Mouse (Mus musculus) intestine, embryonic 16.5 days (tissue): ENCODE measurements around the gene Prmt1. TPM values are rescaled to one million over a fixed set of nuclear protein-coding genes. Genes with fewer than 3 reads are reported as not detected.

Experiments
- microRNA-seq: library from miRNA; unstranded; fragments of <30 nt; microRNA quantifications from one replicate; pipeline ENCODE4, GENCODE M21; 2016
- polyA plus RNA-seq: library from polyadenylated mRNA; unstranded; fragments of >200 nt; fragmentation: Nextera tagmentation; extraction: Ambion mirVana; gene quantifications from 2 replicates; pipeline ENCODE4 v1.2.1, GENCODE M21; 2015

Prmt1 gene
- polyA plus RNA-seq, 1 experiment from 2014 or later, result 439 TPM

Small RNAs within 50 kb of the gene (microRNA-seq; reads per million reads assigned to microRNA genes)
- gene Mir7054, result not detected

Other genes starting within 250 kb of the Prmt1 start
- 47.3 and 48.5 TPM in 2 replicates for gene Vrk3, start 238.2 kb downstream of the Prmt1 start, polyA plus RNA-seq
- 1.8 and 2.0 TPM in 2 replicates for gene Zfp473, start 235.5 kb downstream of the Prmt1 start, polyA plus RNA-seq
- 78.7 and 87.8 TPM in 2 replicates for gene Nup62, start 170.5 kb downstream of the Prmt1 start, polyA plus RNA-seq
- gene Il4i1, start 170.2 kb downstream of the Prmt1 start, polyA plus RNA-seq, result 1.5 and 1.8 TPM in 2 replicates
- gene Atf5, start 169.9 kb downstream of the Prmt1 start, polyA plus RNA-seq, result 4.9 and 5.5 TPM in 2 replicates
- 105 and 107 TPM in 2 replicates for gene Akt1s1, start 137.6 kb downstream of the Prmt1 start, polyA plus RNA-seq
- gene Tbc1d17, start 137.5 kb downstream of the Prmt1 start, polyA plus RNA-seq, result 73.6 and 77.9 TPM in 2 replicates
- 26.6 and 30.6 TPM in 2 replicates for gene Pnkp, start 129.4 kb downstream of the Prmt1 start, polyA plus RNA-seq
- 71.8 and 159 TPM in 2 replicates for gene Ptov1, start 116.8 kb downstream of the Prmt1 start, polyA plus RNA-seq
- gene Med25, start 93.9 kb downstream of the Prmt1 start, polyA plus RNA-seq, result 86.6 and 98.5 TPM in 2 replicates
- gene Fuz, start 90.5 kb downstream of the Prmt1 start, polyA plus RNA-seq, result 18.2 and 19.4 TPM in 2 replicates
- gene Ap2a1, start 57.1 kb downstream of the Prmt1 start, polyA plus RNA-seq, result 56.8 and 61.2 TPM in 2 replicates
- gene Tsks, start 43.4 kb downstream of the Prmt1 start, polyA plus RNA-seq, result 0.28 TPM in 1 of 2 replicates, not detected in the other
- gene Cpt1c, start 11.7 kb downstream of the Prmt1 start, polyA plus RNA-seq, result 14.0 and 14.2 TPM in 2 replicates
- gene Irf3, start 11.1 kb upstream of the Prmt1 start, polyA plus RNA-seq, result 96.1 and 115 TPM in 2 replicates
- 33.0 and 36.9 TPM in 2 replicates for gene Bcl2l12, start 12.1 kb upstream of the Prmt1 start, polyA plus RNA-seq
- gene Scaf1, start 29.8 kb upstream of the Prmt1 start, polyA plus RNA-seq, result 20.1 and 23.2 TPM in 2 replicates
- gene Rras, start 31.4 kb upstream of the Prmt1 start, polyA plus RNA-seq, result 61.4 and 62.6 TPM in 2 replicates
- 6.3 and 6.4 TPM in 2 replicates for gene Prr12, start 66.3 kb upstream of the Prmt1 start, polyA plus RNA-seq
- 54.0 and 56.0 TPM in 2 replicates for gene Nosip, start 75.9 kb upstream of the Prmt1 start, polyA plus RNA-seq
- gene Prrg2, start 76.1 kb upstream of the Prmt1 start, polyA plus RNA-seq, result 38.3 and 40.4 TPM in 2 replicates
- gene Rcn3, start 105.7 kb upstream of the Prmt1 start, polyA plus RNA-seq, result 237 and 260 TPM in 2 replicates
- 334 and 458 TPM in 2 replicates for gene Fcgrt, start 117.3 kb upstream of the Prmt1 start, polyA plus RNA-seq
- 1,613 and 1,701 TPM in 2 replicates for gene Rps11, start 137.9 kb upstream of the Prmt1 start, polyA plus RNA-seq
- 1,233 and 1,311 TPM in 2 replicates for gene Rpl13a, start 142.2 kb upstream of the Prmt1 start, polyA plus RNA-seq
- 0.20 TPM in 1 of 2 replicates, not detected in the other for gene Gm45713, start 149.7 kb upstream of the Prmt1 start, polyA plus RNA-seq
- gene Flt3l, start 149.9 kb upstream of the Prmt1 start, polyA plus RNA-seq, result 2.2 and 2.5 TPM in 2 replicates
- 90.9 and 96.5 TPM in 2 replicates for gene Pih1d1, start 167.7 kb upstream of the Prmt1 start, polyA plus RNA-seq
- gene Aldh16a1, start 168.0 kb upstream of the Prmt1 start, polyA plus RNA-seq, result 106 and 110 TPM in 2 replicates
- 0.13 TPM in 1 of 2 replicates, not detected in the other for gene Slc17a7, start 177.4 kb upstream of the Prmt1 start, polyA plus RNA-seq
- gene Gfy, start 193.0 kb upstream of the Prmt1 start, polyA plus RNA-seq, result not detected in 2 replicates
- gene Pth2, start 194.4 kb upstream of the Prmt1 start, polyA plus RNA-seq, result not detected in 2 replicates
- 0.44 and 0.62 TPM in 2 replicates for gene Ccdc155, start 218.3 kb upstream of the Prmt1 start, polyA plus RNA-seq
- 0.86 and 1.3 TPM in 2 replicates for gene Dkkl1, start 225.6 kb upstream of the Prmt1 start, polyA plus RNA-seq
- gene Tead2, start 229.2 kb upstream of the Prmt1 start, polyA plus RNA-seq, result 69.6 and 82.1 TPM in 2 replicates